Mouse (Mus musculus) hindbrain, postnatal 0 days (tissue): Measurements from ENCODE around the gene Tfam. TPM values are rescaled to one million over a fixed set of nuclear protein-coding genes. Genes with fewer than 3 reads are reported as not detected.
A peak's percentile ranks its signal among the peaks of the same experiment; 100 is the strongest.

ENCODE experiments used
- ATAC-seq: fragments of 200-750 bp; cut with Nextera tagmentation; 2 replicates; pipeline ENCODE4 v1.8.0; 2017; ENCODE audit warnings: mild to moderate bottlenecking, moderate TSS enrichment, moderate library complexity
- DNase-seq: peaks from one replicate; pipeline ENCODE4 v3.0.0-alpha.2; 2015; ENCODE audit warnings: low spot score
- H3K27ac ChIP-seq: fragments of 300-500 bp; sonication (generic); 2 replicates; pipeline ENCODE4 v1.5.1; 2014; ENCODE audit warnings: mild to moderate bottlenecking
- H3K27me3 ChIP-seq: fragments of 300-500 bp; sonication (generic); 2 replicates; pipeline ENCODE4 v1.6.1; 2014; ENCODE audit warnings: low read length, mixed read lengths; ENCODE audit not compliant: insufficient read depth
- H3K36me3 ChIP-seq: fragments of 300-500 bp; sonication (generic); 2 replicates; pipeline ENCODE4 v1.6.1; 2014; ENCODE audit warnings: low read length, mixed read lengths; ENCODE audit not compliant: insufficient read depth
- H3K4me1 ChIP-seq: fragments of 300-500 bp; sonication (generic); 2 replicates; pipeline ENCODE4 v1.6.1; 2014; ENCODE audit warnings: antibody characterized with exemption, low read length, mixed read lengths; ENCODE audit not compliant: insufficient read depth
- H3K4me2 ChIP-seq: fragments of 300-500 bp; sonication (generic); 2 replicates; pipeline ENCODE4 v1.6.1; 2014; ENCODE audit warnings: low read depth, mild to moderate bottlenecking, low read length, moderate library complexity, mixed read lengths
- H3K4me3 ChIP-seq: fragments of 300-500 bp; sonication (generic); 2 replicates; pipeline ENCODE4 v1.5.1; 2014; ENCODE audit warnings: low read length
- H3K9ac ChIP-seq: fragments of 300-500 bp; sonication (generic); replicated peaks from 2 replicates; pipeline ENCODE4 v1.6.1; 2014; ENCODE audit warnings: mild to moderate bottlenecking, low read length, moderate library complexity, mixed read lengths
- H3K9me3 ChIP-seq: fragments of 300-500 bp; sonication (generic); 2 replicates; pipeline ENCODE4 v1.6.1; 2016; ENCODE audit warnings: low read length, mixed read lengths
- CTCF ChIP-seq: IDR thresholded peaks from 2 replicates; pipeline ENCODE4 v1.5.1; 2016; ENCODE audit warnings: antibody characterized with exemption, control low read depth, low read depth
- WGBS: fragments of 180-500 bp; shearing (Covaris S2); extraction: QIAGEN DNeasy Blood & Tissue Kit; methylation state at CpG from one replicate; pipeline ENCODE4 v1.1.7; 2014; 5-methylcytosine and 5-hydroxymethylcytosine counted together
- polyA plus RNA-seq: library from polyadenylated mRNA; unstranded; fragments of >200 nt; fragmentation: Nextera tagmentation; extraction: Ambion mirVana; gene quantifications from 2 replicates; pipeline ENCODE4 v1.2.1, GENCODE M21; 2015
- total RNA-seq: library from RNA; depleted of rRNA; stranded (reverse); fragments of >200 nt; gene quantifications from 2 replicates; pipeline ENCODE4 v1.2.3, GENCODE M21; 2014

Tfam gene
- total and polyA plus RNA-seq, 2 experiments from 2014 or later: 13.1 to 39.0 TPM

GRCm38 (mm10) chr10:71200964-71201363 is 37.1 kb downstream of the Tfam start:
- H3K9ac ChIP-seq: no peak overlapping the region
- H3K9me3 ChIP-seq: no peaks in the 10 kb centered on the region
- DNase-seq: peak; percentile 28
- no peaks in the 10 kb centered on the region for H3K36me3 ChIP-seq
- H3K27ac ChIP-seq: peak overlapping the region; percentile 48; the same call in 1 of the 2 replicates
- H3K4me2 ChIP-seq: no peak overlapping the region
- H3K4me3 ChIP-seq: no peak overlapping the region
- 31% methylated on average over 5 of the region's 5 CpGs for WGBS
- no peak for ATAC-seq
- H3K4me1 ChIP-seq: no peaks in the 10 kb centered on the region
- H3K27me3 ChIP-seq: no peaks in the 10 kb centered on the region
- no peak for TF ChIP-seq CTCF

- Histone ChIP-seq H3K36me3 (no peaks in the 10 kb centered on the region), H3K9ac (no peak overlapping the region), H3K27me3 (no peaks in the 10 kb centered on the region), H3K27ac (no peak overlapping the region), H3K4me3 (no peak overlapping the region), H3K4me1 (no peaks in the 10 kb centered on the region), H3K9me3 (no peaks in the 10 kb centered on the region), H3K4me2 (no peak overlapping the region)
- no peak for DNase-seq
- TF ChIP-seq CTCF: no peak
- no peak for ATAC-seq
- WGBS: 87% methylated on average over 8 of the region's 8 CpGs
Observed at GRCm38 (mm10) chr10:71198676-71199075, 39.4 kb downstream of the Tfam start.

- no peaks in the 10 kb centered on the region for H3K36me3 ChIP-seq
- TF ChIP-seq CTCF: no peak
- no peak overlapping the region for H3K4me3 ChIP-seq
- no peak overlapping the region for H3K27ac ChIP-seq
- 78% methylated on average over 14 of the region's 14 CpGs for WGBS
- no peak overlapping the region for H3K4me2 ChIP-seq
- H3K27me3 ChIP-seq: no peaks in the 10 kb centered on the region
- ATAC-seq: no peak
- H3K9me3 ChIP-seq: no peaks in the 10 kb centered on the region
- DNase-seq: no peak
- no peak overlapping the region for H3K9ac ChIP-seq
- no peaks in the 10 kb centered on the region for H3K4me1 ChIP-seq
Observed at GRCm38 (mm10) chr10:71197036-71197785, 40.9 kb downstream of the Tfam start.

GRCm38 (mm10) chr10:71195501-71195900 is 42.6 kb downstream of the Tfam start:
- no peak for TF ChIP-seq CTCF
- DNase-seq (no peak), ATAC-seq (peak; percentile 64; the same call in 1 of the 2 replicates)
- H3K36me3 ChIP-seq: no peaks in the 10 kb centered on the region
- no peak overlapping the region for H3K27ac ChIP-seq
- no peak overlapping the region for H3K4me3 ChIP-seq
- H3K9ac ChIP-seq: no peak overlapping the region
- no peaks in the 10 kb centered on the region for H3K4me1 ChIP-seq
- no peaks in the 10 kb centered on the region for H3K27me3 ChIP-seq
- H3K4me2 ChIP-seq: 0 out of 2 replicates have a peak overlapping the region, but pooled peaks have one; percentile 8
- WGBS: 44% methylated on average over 9 of the region's 9 CpGs
- H3K9me3 ChIP-seq: peaks cover 4% of the 10 kb centered on the region; the same call in 1 of the 2 replicates

GRCm38 (mm10) chr10:71194713-71195112 is 43.4 kb downstream of the Tfam start:
- Histone ChIP-seq H3K9me3 (peaks cover 4% of the 10 kb centered on the region; the same call in 1 of the 2 replicates), H3K27me3 (no peaks in the 10 kb centered on the region), H3K4me1 (no peaks in the 10 kb centered on the region), H3K9ac (no peak overlapping the region), H3K4me3 (no peak overlapping the region), H3K4me2 (no peak overlapping the region), H3K36me3 (no peaks in the 10 kb centered on the region), H3K27ac (no peak overlapping the region)
- ATAC-seq: no peak; the same call in 1 of the 2 replicates
- DNase-seq: no peak
- WGBS: 84% methylated on average over 7 of the region's 7 CpGs
- TF ChIP-seq CTCF: no peak

- peaks cover 4% of the 10 kb centered on the region; the same call in 1 of the 2 replicates for H3K9me3 ChIP-seq
- no peak overlapping the region for H3K9ac ChIP-seq
- no peak overlapping the region for H3K4me2 ChIP-seq
- no peak for ATAC-seq
- TF ChIP-seq CTCF: no peak
- H3K27me3 ChIP-seq: no peaks in the 10 kb centered on the region
- DNase-seq: no peak
- no peak overlapping the region for H3K4me3 ChIP-seq
- no peak overlapping the region for H3K27ac ChIP-seq
- no peaks in the 10 kb centered on the region for H3K4me1 ChIP-seq
- H3K36me3 ChIP-seq: no peaks in the 10 kb centered on the region
- WGBS: 23% methylated on average over 7 of the region's 7 CpGs
Observed at GRCm38 (mm10) chr10:71193319-71193718, 44.8 kb downstream of the Tfam start.

GRCm38 (mm10) chr10:71192886-71193285 is 45.2 kb downstream of the Tfam start:
- 44% methylated on average over 11 of the region's 11 CpGs for WGBS
- Histone ChIP-seq H3K27ac (no peak overlapping the region), H3K4me3 (no peak overlapping the region), H3K9ac (no peak overlapping the region), H3K36me3 (no peaks in the 10 kb centered on the region), H3K9me3 (peaks cover 4% of the 10 kb centered on the region; the same call in 1 of the 2 replicates), H3K4me2 (no peak overlapping the region), H3K27me3 (no peaks in the 10 kb centered on the region), H3K4me1 (no peaks in the 10 kb centered on the region)
- DNase-seq: no peak
- ATAC-seq: no peak
- no peak for TF ChIP-seq CTCF
